Mouse (Mus musculus): ENCODE measurements around the gene Eloa. TPM values are rescaled to one million over a fixed set of nuclear protein-coding genes. Genes with fewer than 3 reads are reported as not detected.
"Not testable (repeated sequence)": the region's sequence is repeated elsewhere in the genome, so short reads cannot be mapped to it uniquely, and the experiment has no call there.

Gene Eloa
- total RNA-seq (2014; rRNA removed) (16.1 and 16.7 TPM in 2 replicates), polyA plus RNA-seq (2012; rRNA removed) (7.3 and 8.1 TPM in 2 replicates)

DNA sequence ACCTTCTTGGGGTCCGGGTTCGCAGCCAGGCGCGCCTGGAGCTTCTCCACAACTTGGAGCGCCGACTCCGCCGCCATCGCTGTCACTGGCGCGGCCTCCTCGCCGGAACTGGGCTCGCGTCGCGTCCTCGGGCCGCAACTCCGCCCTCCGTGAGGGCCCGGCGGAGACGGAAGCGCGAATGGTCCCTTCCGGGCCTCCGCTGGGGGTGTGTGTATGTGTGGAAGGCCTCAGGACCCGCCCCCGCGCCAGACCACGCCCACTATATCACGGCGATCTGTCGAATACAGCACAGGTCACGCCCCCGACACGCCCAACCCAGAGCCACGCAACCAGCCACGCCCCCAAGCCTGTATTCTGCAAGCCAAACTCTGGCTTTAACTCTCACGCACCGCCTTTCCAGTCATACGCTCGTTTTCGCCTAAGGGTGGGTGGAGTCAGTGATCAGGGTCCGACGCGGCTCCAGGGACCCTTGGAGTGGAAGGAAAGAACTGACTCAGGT lies at the start of gene Eloa:
Gene Eloa, minus strand, starts transcription at position 215 of the 499 bp plus-strand sequence.
- H3K27ac ChIP-seq (replicated peaks; ENCODE audit: insufficient read depth, low read depth, low read length) = peak within 1 kb of the TSS; percentile 53
- peak; percentile 94 for DNase-seq (ENCODE audit: extremely low read depth, low read depth, low spot score)
- no peaks in the 10 kb centered on the region for H3K27me3 ChIP-seq (ENCODE audit: control insufficient read depth, insufficient read depth, low read length)
- H3K4me3 ChIP-seq (ENCODE audit: insufficient read depth, low read depth, low read length) = peak within 1 kb of the TSS; percentile 88
- TF ChIP-seq POLR2A (IDR thresholded peaks at IDR 0.05; ENCODE audit: extremely low read depth, insufficient read depth, low read length) (peak; percentile 88), CTCF (IDR thresholded peaks at IDR 0.05; ENCODE audit: low read depth, low read length) (no peak)
- H3K36me3 ChIP-seq (ENCODE audit: control insufficient read depth, insufficient read depth, low read length) = no peaks in the 10 kb centered on the region
- under 1% methylated on average over 42 of the region's 48 CpGs for WGBS
- peaks cover 9% of the 10 kb centered on the region for H3K4me1 ChIP-seq (ENCODE audit: control insufficient read depth, insufficient read depth, low read length)
- H3K79me2 ChIP-seq (ENCODE audit: control insufficient read depth, insufficient read depth, low read length) = peaks cover 23% of the 10 kb centered on the region; the same call in 1 of the 2 replicates
- peak within 1 kb of the TSS; percentile 93 for H3K9ac ChIP-seq (ENCODE audit: low read depth, low read length)

DNA sequence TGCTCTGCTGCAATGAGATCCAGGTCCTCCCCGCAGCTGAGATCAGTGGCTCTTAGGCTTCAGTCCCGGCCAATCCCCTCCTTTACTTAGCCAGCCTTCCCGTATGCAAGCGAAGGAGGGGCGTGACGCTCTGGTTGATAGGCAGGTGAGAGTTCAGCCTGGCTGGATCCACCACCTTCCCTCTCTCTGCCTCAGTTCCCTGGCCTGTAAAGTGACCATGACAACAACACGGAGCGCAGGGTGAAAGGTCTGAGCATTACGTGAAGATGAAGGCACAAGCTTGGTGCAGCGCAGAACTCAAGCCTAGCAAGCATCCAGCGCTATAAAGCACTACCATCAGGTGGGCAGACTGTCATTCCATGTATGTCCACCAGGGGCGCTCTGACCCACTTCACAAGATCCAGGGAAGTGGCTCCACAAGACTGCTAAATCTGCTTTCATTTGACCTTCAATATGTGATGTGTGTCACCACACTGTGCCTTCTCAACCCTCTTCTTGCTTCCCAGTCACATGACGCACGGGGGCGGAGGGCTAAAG lies 49.7 kb upstream of the Eloa start:
- TF ChIP-seq POLR2A (IDR thresholded peaks at IDR 0.05; ENCODE audit: extremely low read depth, insufficient read depth, low read length) = no peak
- peak; percentile 86 for TF ChIP-seq CTCF (IDR thresholded peaks at IDR 0.05; ENCODE audit: low read depth, low read length)
- DNase-seq (ENCODE audit: extremely low read depth, low read depth, low spot score) = peak; percentile 59
- Histone ChIP-seq H3K27me3 (ENCODE audit: control insufficient read depth, insufficient read depth, low read length) (no peaks in the 10 kb centered on the region), H3K79me2 (ENCODE audit: control insufficient read depth, insufficient read depth, low read length) (no peaks in the 10 kb centered on the region), H3K4me3 (ENCODE audit: insufficient read depth, low read depth, low read length) (no peak overlapping the region), H3K9ac (ENCODE audit: low read depth, low read length) (no peak overlapping the region), H3K36me3 (ENCODE audit: control insufficient read depth, insufficient read depth, low read length) (no peaks in the 10 kb centered on the region), H3K4me1 (ENCODE audit: control insufficient read depth, insufficient read depth, low read length) (peaks cover 6% of the 10 kb centered on the region), H3K27ac (replicated peaks; ENCODE audit: insufficient read depth, low read depth, low read length) (no peak overlapping the region)
- 5% methylated on average over 15 of the region's 15 CpGs for WGBS

DNA sequence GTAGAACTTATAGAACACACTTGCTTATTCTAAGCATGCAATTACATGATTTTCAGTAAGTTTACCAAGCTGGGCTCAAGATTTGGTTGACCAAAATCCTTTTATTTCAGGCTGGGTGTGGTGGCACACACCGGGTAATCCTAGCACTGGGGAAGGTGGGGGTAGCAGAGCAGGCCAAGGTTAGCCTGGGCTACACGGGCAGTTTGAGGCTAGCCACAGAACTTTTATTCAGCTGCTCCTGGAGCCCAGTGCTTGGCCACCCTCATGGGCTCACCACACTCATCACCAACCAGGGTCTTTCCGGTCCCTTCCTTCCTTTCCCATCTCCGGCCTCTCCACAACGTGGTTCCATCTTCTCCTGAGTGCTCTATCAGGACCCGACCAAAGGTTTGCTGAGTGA lies 49.0 kb upstream of the Eloa start:
- H3K36me3 ChIP-seq (ENCODE audit: control insufficient read depth, insufficient read depth, low read length) = no peaks in the 10 kb centered on the region
- H3K4me1 ChIP-seq (ENCODE audit: control insufficient read depth, insufficient read depth, low read length) = peaks cover 6% of the 10 kb centered on the region
- H3K27ac ChIP-seq (replicated peaks; ENCODE audit: insufficient read depth, low read depth, low read length) = no peak overlapping the region
- TF ChIP-seq CTCF (IDR thresholded peaks at IDR 0.05; ENCODE audit: low read depth, low read length) = no peak
- TF ChIP-seq POLR2A (IDR thresholded peaks at IDR 0.05; ENCODE audit: extremely low read depth, insufficient read depth, low read length) = no peak
- no peak for DNase-seq (ENCODE audit: extremely low read depth, low read depth, low spot score)
- 65% methylated on average over 6 of the region's 6 CpGs for WGBS
- H3K9ac ChIP-seq (ENCODE audit: low read depth, low read length) = no peak overlapping the region
- no peaks in the 10 kb centered on the region for H3K79me2 ChIP-seq (ENCODE audit: control insufficient read depth, insufficient read depth, low read length)
- H3K4me3 ChIP-seq (ENCODE audit: insufficient read depth, low read depth, low read length) = no peak overlapping the region
- H3K27me3 ChIP-seq (ENCODE audit: control insufficient read depth, insufficient read depth, low read length) = no peaks in the 10 kb centered on the region

DNA sequence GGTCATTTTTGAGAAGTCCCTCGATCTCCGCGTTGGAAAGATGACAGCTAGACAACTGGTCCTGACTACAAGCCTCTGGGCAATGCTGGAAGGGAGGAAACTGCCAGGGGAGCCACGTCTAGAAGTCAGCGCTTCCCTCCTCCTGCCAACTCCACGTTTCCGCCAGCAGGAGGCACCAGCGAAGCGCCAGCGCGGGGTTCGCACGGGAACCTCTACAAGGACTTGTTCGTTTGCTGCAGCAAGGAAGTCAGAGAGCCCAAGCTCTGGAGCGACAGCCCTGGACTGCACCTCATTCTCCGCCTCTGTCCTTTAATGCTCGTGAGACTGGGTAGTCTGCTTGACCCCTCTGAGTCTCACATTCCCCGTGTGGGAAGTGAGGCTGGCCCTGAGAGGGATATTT lies 48.4 kb upstream of the Eloa start:
- H3K27me3 ChIP-seq (ENCODE audit: control insufficient read depth, insufficient read depth, low read length) = no peaks in the 10 kb centered on the region
- DNase-seq (ENCODE audit: extremely low read depth, low read depth, low spot score) = peak; percentile 67
- H3K4me3 ChIP-seq (ENCODE audit: insufficient read depth, low read depth, low read length) = no peak overlapping the region
- no peak for TF ChIP-seq POLR2A (IDR thresholded peaks at IDR 0.05; ENCODE audit: extremely low read depth, insufficient read depth, low read length)
- TF ChIP-seq CTCF (IDR thresholded peaks at IDR 0.05; ENCODE audit: low read depth, low read length) = peak; percentile 99
- H3K79me2 ChIP-seq (ENCODE audit: control insufficient read depth, insufficient read depth, low read length) = no peaks in the 10 kb centered on the region
- WGBS = 5% methylated on average over 18 of the region's 18 CpGs
- no peak overlapping the region for H3K27ac ChIP-seq (replicated peaks; ENCODE audit: insufficient read depth, low read depth, low read length)
- no peaks in the 10 kb centered on the region for H3K36me3 ChIP-seq (ENCODE audit: control insufficient read depth, insufficient read depth, low read length)
- 0 out of 2 replicates have a peak overlapping the region, but pooled peaks have one; percentile 25 for H3K9ac ChIP-seq (ENCODE audit: low read depth, low read length)
- peaks cover 6% of the 10 kb centered on the region for H3K4me1 ChIP-seq (ENCODE audit: control insufficient read depth, insufficient read depth, low read length)

DNA sequence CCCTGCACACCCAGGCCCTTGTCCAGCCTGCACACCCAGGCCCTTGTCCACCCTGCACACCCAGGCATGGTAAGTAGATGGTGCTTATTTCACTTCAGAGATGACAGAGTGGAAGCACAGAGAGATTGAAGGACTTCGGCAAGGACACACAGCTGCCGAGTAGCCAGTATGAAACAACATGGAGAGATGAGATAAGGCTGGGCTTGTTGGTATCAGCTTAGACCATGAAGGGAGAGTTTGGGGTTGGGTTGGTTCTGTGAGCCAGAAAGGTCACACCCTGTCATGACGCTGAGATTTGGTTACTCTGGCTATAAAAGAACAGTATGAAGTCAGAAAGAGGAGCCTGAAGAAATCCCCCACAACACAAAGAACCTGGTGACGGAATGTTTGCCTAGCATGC lies 47.8 kb upstream of the Eloa start:
- WGBS = 56% methylated on average over 4 of the region's 4 CpGs

DNA sequence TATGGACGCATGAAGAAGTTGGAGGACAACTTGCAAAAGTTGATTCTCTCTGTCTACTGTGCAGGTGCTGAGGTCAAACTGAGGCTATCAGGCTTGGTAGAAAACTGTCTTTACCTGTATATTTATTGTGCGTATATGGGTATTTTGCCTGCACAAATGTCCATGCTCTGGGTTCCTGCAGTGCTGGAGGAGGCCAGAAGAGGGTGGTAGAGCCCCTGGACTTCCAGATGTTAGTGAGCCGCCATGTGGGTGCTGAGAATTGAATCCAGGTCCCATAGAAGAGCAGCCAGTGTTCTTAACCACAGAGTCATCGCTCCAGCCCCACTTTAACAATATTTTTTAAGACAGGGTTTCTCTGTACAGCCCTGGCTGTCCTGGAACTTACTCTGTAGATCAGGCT lies 41.6 kb upstream of the Eloa start:
- Histone ChIP-seq H3K9ac (ENCODE audit: low read depth, low read length) (no peak overlapping the region), H3K79me2 (ENCODE audit: control insufficient read depth, insufficient read depth, low read length) (no peaks in the 10 kb centered on the region), H3K4me1 (ENCODE audit: control insufficient read depth, insufficient read depth, low read length) (no peaks in the 10 kb centered on the region), H3K36me3 (ENCODE audit: control insufficient read depth, insufficient read depth, low read length) (no peaks in the 10 kb centered on the region), H3K4me3 (ENCODE audit: insufficient read depth, low read depth, low read length) (no peak overlapping the region), H3K27ac (replicated peaks; ENCODE audit: insufficient read depth, low read depth, low read length) (no peak overlapping the region), H3K27me3 (ENCODE audit: control insufficient read depth, insufficient read depth, low read length) (no peaks in the 10 kb centered on the region)
- no peak for DNase-seq (ENCODE audit: extremely low read depth, low read depth, low spot score)
- 95% methylated on average over 4 of the region's 4 CpGs for WGBS
- TF ChIP-seq POLR2A (IDR thresholded peaks at IDR 0.05; ENCODE audit: extremely low read depth, insufficient read depth, low read length) = no peak
- TF ChIP-seq CTCF (IDR thresholded peaks at IDR 0.05; ENCODE audit: low read depth, low read length) = peak; percentile 4; the same call in 1 of the 2 replicates

More for the DNA sequence above, 47.8 kb upstream of the Eloa start:
- H3K36me3 ChIP-seq (ENCODE audit: control insufficient read depth, insufficient read depth, low read length) = no peaks in the 10 kb centered on the region
- no peak overlapping the region for H3K27ac ChIP-seq (replicated peaks; ENCODE audit: insufficient read depth, low read depth, low read length)
- TF ChIP-seq CTCF (IDR thresholded peaks at IDR 0.05; ENCODE audit: low read depth, low read length) (no peak), POLR2A (IDR thresholded peaks at IDR 0.05; ENCODE audit: extremely low read depth, insufficient read depth, low read length) (no peak)
- H3K4me1 ChIP-seq (ENCODE audit: control insufficient read depth, insufficient read depth, low read length) = peaks cover 6% of the 10 kb centered on the region
- DNase-seq (ENCODE audit: extremely low read depth, low read depth, low spot score) = no peak
- H3K27me3 ChIP-seq (ENCODE audit: control insufficient read depth, insufficient read depth, low read length) = no peaks in the 10 kb centered on the region
- H3K4me3 ChIP-seq (ENCODE audit: insufficient read depth, low read depth, low read length) = no peak overlapping the region
- H3K9ac ChIP-seq (ENCODE audit: low read depth, low read length) = no peak overlapping the region
- no peaks in the 10 kb centered on the region for H3K79me2 ChIP-seq (ENCODE audit: control insufficient read depth, insufficient read depth, low read length)

DNA sequence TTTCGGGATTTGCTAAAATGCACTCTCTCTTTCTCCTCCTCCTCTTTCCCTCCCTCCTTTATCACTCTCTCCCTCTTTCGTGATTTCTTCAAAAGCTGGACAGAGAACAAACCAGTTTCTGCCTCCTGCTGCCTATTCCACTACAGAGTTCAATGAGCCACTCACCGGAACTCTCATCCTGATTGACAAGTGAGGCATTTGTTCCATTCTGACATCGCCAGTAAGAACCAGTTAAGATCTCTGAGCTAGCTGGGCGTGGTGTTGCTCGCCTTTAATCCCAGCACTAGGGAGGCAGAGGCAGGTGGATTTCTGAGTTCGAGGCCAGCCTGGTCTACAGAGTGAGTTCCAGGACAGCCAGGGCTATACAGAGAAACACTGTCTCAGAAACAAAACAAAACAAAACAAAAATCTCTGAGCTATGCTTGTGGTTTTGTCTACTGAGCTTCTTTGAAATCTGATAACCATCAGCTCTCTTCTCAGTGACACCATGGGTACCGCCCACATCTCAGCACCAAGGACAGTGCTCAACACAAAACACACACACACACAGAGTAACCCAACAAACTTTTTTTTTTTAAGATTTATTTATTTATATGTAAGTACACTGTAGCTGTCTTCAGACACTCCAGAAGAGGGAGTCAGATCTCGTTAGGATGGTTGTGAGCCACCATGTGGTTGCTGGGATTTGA lies 38.4 kb upstream of the Eloa start:
- not testable (repeated sequence) for H3K79me2 ChIP-seq (ENCODE audit: control insufficient read depth, insufficient read depth, low read length); H3K27me3 ChIP-seq (ENCODE audit: control insufficient read depth, insufficient read depth, low read length); DNase-seq (ENCODE audit: extremely low read depth, low read depth, low spot score); H3K4me3 ChIP-seq (ENCODE audit: insufficient read depth, low read depth, low read length); H3K4me1 ChIP-seq (ENCODE audit: control insufficient read depth, insufficient read depth, low read length); H3K36me3 ChIP-seq (ENCODE audit: control insufficient read depth, insufficient read depth, low read length); H3K27ac ChIP-seq (replicated peaks; ENCODE audit: insufficient read depth, low read depth, low read length); H3K9ac ChIP-seq (ENCODE audit: low read depth, low read length)
- 79% methylated on average over 9 of the region's 9 CpGs for WGBS
